In the genomic region with DNA sequence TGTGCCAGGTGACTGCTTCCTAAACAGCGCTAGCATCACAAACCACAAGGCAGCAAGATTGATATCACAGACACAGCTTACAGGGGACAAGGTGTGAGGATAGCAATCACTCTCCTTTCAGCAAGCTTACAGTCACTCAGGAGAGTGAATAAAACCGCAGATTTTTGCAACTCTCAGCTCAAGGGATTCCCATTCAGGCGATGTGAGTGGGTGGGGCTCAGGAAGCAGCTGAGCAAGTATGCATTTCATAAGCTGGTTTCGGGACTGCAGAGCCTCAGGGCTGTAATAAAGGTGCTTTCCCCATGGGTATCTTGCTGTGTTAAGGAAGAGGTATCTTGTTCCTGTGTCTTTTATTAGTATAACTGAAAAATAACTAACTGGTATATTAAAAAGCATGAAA, we compare ENCODE assay signal across 24 mouse cellular contexts. TPM values are rescaled to one million over a fixed set of nuclear protein-coding genes. Genes with fewer than 3 reads are reported as not detected.
A peak's percentile ranks its signal among the peaks of the same experiment; 100 is the strongest.
DNase-seq lines count a peak whose midpoint lies in the region; ATAC-seq and TF ChIP-seq lines count a peak whose summit lies in the region.
"Had no signal": no experiment of that assay in that cellular context is flagged by ENCODE, and none has a peak within 500 bp of the region (broad histone marks: within the 10 kb centered on the region; RNA-seq: fewer than 3 reads in every experiment).

No protein-coding gene starts in this region.

- H3K4me3 ChIP-seq in left cerebral cortex, adult 2 months, result no peak overlapping the region
- H3K4me3 ChIP-seq: embryonic facial prominence, embryonic 12.5 days; heart, adult 2 months; heart, embryonic 15.5 days; limb, embryonic 15.5 days; midbrain, embryonic 13.5 days; neural tube, embryonic 13.5 days had no signal

- no peak overlapping the region for H3K27ac ChIP-seq in left cerebral cortex, adult 2 months
- H3K27ac ChIP-seq: embryonic facial prominence, embryonic 12.5 days; heart, adult 2 months; heart, embryonic 15.5 days; limb, embryonic 15.5 days; midbrain, embryonic 13.5 days; neural tube, embryonic 13.5 days had no signal

- peak; percentile 42; the same call in 1 of the 2 replicates for ATAC-seq in common myeloid progenitor, adult 5-6 weeks (replicated peaks; ENCODE audit: low read depth, poor library complexity, severe bottlenecking)
- ATAC-seq: forebrain, embryonic 14.5 days; hindbrain, embryonic 16.5 days; midbrain, embryonic 13.5 days had no signal

- intact Hi-C loops in left cerebral cortex, adult 2 months (cut with DNase I), result loop anchor here (5.0 kb wide), 1 partner anchor 128 kb away; no protein-coding TSS in a partner anchor
- intact Hi-C loops in left cerebral cortex, postnatal 10 days (cut with DNase I), result no loop called here

- DNase-seq in left cerebral cortex, adult 2 months (ENCODE audit: extremely low spot score in 1 of 2, low spot score in 2 of 2), result peak; percentile 17 to 35
- DNase-seq in left cerebral cortex, postnatal 10 days (ENCODE audit: extremely low spot score in 1 of 2, low spot score in 2 of 2), result no peak
- DNase-seq in CD4-positive, CD25-positive, alpha-beta regulatory T cell, adult 2 months (ENCODE audit: low read depth, low spot score), result peak; percentile 25
- DNase-seq in telencephalon, adult 2 months (ENCODE audit: low read depth, low spot score), result peak; percentile 60
- DNase-seq in adrenal gland, adult 18-20 months (ENCODE audit: low spot score in 2 of 2), result no peak
- DNase-seq in layer of hippocampus, adult 11-12 months (ENCODE audit: low spot score), result no peak
- DNase-seq: adrenal gland, adult 2 months; cerebellum, adult 9-10 months; heart, adult 2 months; heart, postnatal 4 days; kidney, adult 11 months; kidney, postnatal 25 days; lung, postnatal 10 days; right cerebral cortex, postnatal 14 days had no signal

- TF ChIP-seq CTCF in left cerebral cortex, adult 2 months (IDR thresholded peaks at IDR 0.05), result no peak

RNA-seq across cellular contexts. Expression of gene Prokr2, which starts 5.6 kb away (rescaled TPM):
- 1 to 10 TPM; 2.3 to 2.4 TPM for total RNA-seq in left cerebral cortex, adult 2 months (2021)
- total RNA-seq in left cerebral cortex, postnatal 10 days (2021), result 1 to 10 TPM; 4.2 to 8.8 TPM
- not detected in 2 replicates for total RNA-seq in common myeloid progenitor, adult 5-6 weeks (2017)
- total RNA-seq in adrenal gland, adult 18-20 months (2021), result not detected
- total RNA-seq: gastrocnemius, adult 8-10 months; megakaryocyte, adult 5-6 weeks had no signal

Comparison
In these comparisons a context has a peak if more than half of its experiments do, and no peak if none do; other contexts are left out.
1. DNase-seq: peak in left cerebral cortex, adult 2 months (2 of 2), CD4-positive, CD25-positive, alpha-beta regulatory T cell, adult 2 months (single experiment) and telencephalon, adult 2 months (single experiment); none in left cerebral cortex, postnatal 10 days (0 of 2), adrenal gland, adult 18-20 months (0 of 2) and layer of hippocampus, adult 11-12 months (single experiment).